Mouse (Mus musculus): ENCODE data around the gene Itpa.

- TF ChIP-seq POLR2A (IDR thresholded peaks at IDR 0.05; ENCODE audit: control insufficient read depth, extremely low read depth, insufficient read depth, low read length, poor library complexity), result no peak
- TF ChIP-seq CTCF (IDR thresholded peaks at IDR 0.05; ENCODE audit: borderline replicate concordance, control insufficient read depth, extremely low read depth, insufficient read depth, low read length, poor library complexity), result no peak
Observed at GRCm38 (mm10) chr2:130727752-130728151, 60.3 kb downstream of the Itpa start.

Measured in thymus, adult 2 months (tissue).